In genomic region chr2:153441228-153441627, GRCm38 (mm10) we compare ENCODE assay signal across 12 mouse cellular contexts. TPM values are rescaled to one million over a fixed set of nuclear protein-coding genes. Genes with fewer than 3 reads are reported as not detected.
DNase-seq lines count a peak whose midpoint lies in the region; ATAC-seq and TF ChIP-seq lines count a peak whose summit lies in the region.
"Had no signal": no experiment of that assay in that cellular context is flagged by ENCODE, and none has a peak within 500 bp of the region (broad histone marks: within the 10 kb centered on the region; RNA-seq: fewer than 3 reads in every experiment).

No protein-coding gene starts in this region.

- peaks cover 3% of the 10 kb centered on the region; the same call in 1 of the 2 replicates for H3K36me3 ChIP-seq in heart, embryonic 11.5 days (ENCODE audit: control insufficient read depth, insufficient read depth, low read length)
- H3K36me3 ChIP-seq in heart, adult 2 months (ENCODE audit: control insufficient read depth, insufficient read depth, low read length), result no peaks in the 10 kb centered on the region
- H3K36me3 ChIP-seq in E14TG2a.4 (ENCODE audit: insufficient read depth, low read length), result no peaks in the 10 kb centered on the region
- no peaks in the 10 kb centered on the region for H3K36me3 ChIP-seq in forebrain, postnatal 0 days (ENCODE audit: insufficient read depth)
- peaks cover 13% of the 10 kb centered on the region for H3K36me3 ChIP-seq in liver, embryonic 12.5 days

- no peak for DNase-seq in heart, adult 2 months
- no peak for DNase-seq in forebrain, postnatal 0 days
- no peak for DNase-seq in Muller cell, postnatal 12 days (ENCODE audit: inconsistent ontology term)
- no peak for DNase-seq in ovary, postnatal 14 days (ENCODE audit: low spot score)
- no peak for DNase-seq in thymus, postnatal 25 days
- DNase-seq: cerebellum, adult 18-20 months had no signal

- H3K9me3 ChIP-seq in heart, embryonic 11.5 days (replicated peaks; ENCODE audit: control insufficient read depth, low read length), result no peaks in the 10 kb centered on the region
- no peaks in the 10 kb centered on the region for H3K9me3 ChIP-seq in E14TG2a.4 (ENCODE audit: low read length)
- no peaks in the 10 kb centered on the region for H3K9me3 ChIP-seq in forebrain, postnatal 0 days (ENCODE audit: low read length)
- no peaks in the 10 kb centered on the region for H3K9me3 ChIP-seq in liver, embryonic 12.5 days (replicated peaks)
- H3K9me3 ChIP-seq: megakaryocyte, embryonic 14.5 days had no signal

- no peak for TF ChIP-seq CTCF in heart, adult 2 months (IDR thresholded peaks at IDR 0.05)
- no peak for TF ChIP-seq CTCF in E14TG2a.4 (conservative IDR thresholded peaks at IDR 0.05; ENCODE audit: low read length)
- no peak for TF ChIP-seq CTCF in forebrain, postnatal 0 days (IDR thresholded peaks at IDR 0.05; ENCODE audit: low read depth)

- no peak for TF ChIP-seq POLR2A in heart, adult 2 months (IDR thresholded peaks at IDR 0.05; ENCODE audit: insufficient read depth, low read depth, low read length)

- WGBS in heart, embryonic 11.5 days (ENCODE audit: insufficient replicate concordance), result 24% methylated on average over 3 of the region's 3 CpGs
- WGBS in heart, adult 2 months, result 43% methylated on average over 3 of the region's 3 CpGs
- 51% methylated on average over 3 of the region's 3 CpGs for WGBS in forebrain, postnatal 0 days
- WGBS in liver, embryonic 12.5 days (ENCODE audit: insufficient replicate concordance), result 70% methylated on average over 3 of the region's 3 CpGs

- intact Hi-C loops in heart, adult 2 months (cut with DNase I), result loop anchor here (5.0 kb wide), 1 partner anchor 199 kb away; the partner anchor contains the start of genes Plagl2 and Pofut1

- H3K79me2 ChIP-seq in heart, adult 2 months (replicated peaks; ENCODE audit: control insufficient read depth, insufficient read depth, low read length), result no peaks in the 10 kb centered on the region; the same call in 1 of the 2 replicates

- H3K4me2 ChIP-seq in heart, embryonic 11.5 days, result peak overlapping the region; percentile 100
- H3K4me2 ChIP-seq in forebrain, postnatal 0 days (ENCODE audit: low read depth), result 0 out of 2 replicates have a peak overlapping the region, but pooled peaks have one; percentile 10
- 0 out of 2 replicates have a peak overlapping the region, but pooled peaks have one; percentile 1 for H3K4me2 ChIP-seq in liver, embryonic 12.5 days

- H3K27me3 ChIP-seq in heart, embryonic 11.5 days (ENCODE audit: control insufficient read depth, insufficient read depth, low read length), result no peaks in the 10 kb centered on the region
- H3K27me3 ChIP-seq in heart, adult 2 months (ENCODE audit: control insufficient read depth, insufficient read depth, low read length), result no peaks in the 10 kb centered on the region
- H3K27me3 ChIP-seq in E14TG2a.4 (ENCODE audit: insufficient read depth, low read length), result peaks cover 39% of the 10 kb centered on the region
- no peaks in the 10 kb centered on the region for H3K27me3 ChIP-seq in forebrain, postnatal 0 days (ENCODE audit: insufficient read depth, low read length)
- H3K27me3 ChIP-seq in liver, embryonic 12.5 days (replicated peaks), result peaks cover 25% of the 10 kb centered on the region
- H3K27me3 ChIP-seq: megakaryocyte, embryonic 14.5 days had no signal

- no peak for ATAC-seq in heart, embryonic 11.5 days (replicated peaks; ENCODE audit: insufficient number of reproducible peaks, low FRiP score, low TSS enrichment)
- ATAC-seq in forebrain, postnatal 0 days, result no peak
- ATAC-seq in liver, embryonic 12.5 days, result no peak
- ATAC-seq: activated CD4-positive, CD25-positive, alpha-beta regulatory T cell, adult 4 months had no signal

- no peak for TF ChIP-seq EP300 in heart, adult 2 months (IDR thresholded peaks at IDR 0.05; ENCODE audit: insufficient read depth, low read depth, low read length)

- peak overlapping the region; percentile 3 for H3K27ac ChIP-seq in heart, embryonic 11.5 days (ENCODE audit: low read depth, low read length)
- H3K27ac ChIP-seq in heart, adult 2 months, result no peak overlapping the region
- no peak overlapping the region for H3K27ac ChIP-seq in forebrain, postnatal 0 days (ENCODE audit: low read depth, low read length)
- H3K27ac ChIP-seq in liver, embryonic 12.5 days, result no peak overlapping the region

- peak overlapping the region; percentile 92 for H3K9ac ChIP-seq in heart, embryonic 11.5 days (ENCODE audit: low read depth, low read length)
- no peak overlapping the region for H3K9ac ChIP-seq in heart, adult 2 months (ENCODE audit: low read depth, low read length)
- H3K9ac ChIP-seq in forebrain, postnatal 0 days, result no peak overlapping the region
- H3K9ac ChIP-seq in liver, embryonic 12.5 days, result no peak overlapping the region

- H3K4me3 ChIP-seq in heart, embryonic 11.5 days (ENCODE audit: low read depth, low read length), result no peak overlapping the region
- H3K4me3 ChIP-seq in heart, adult 2 months, result no peak overlapping the region
- H3K4me3 ChIP-seq in E14TG2a.4 (replicated peaks; ENCODE audit: low read length), result 0 out of 2 replicates have a peak overlapping the region, but pooled peaks have one; percentile 7
- H3K4me3 ChIP-seq in forebrain, postnatal 0 days (ENCODE audit: low read depth, low read length), result no peak overlapping the region
- H3K4me3 ChIP-seq in liver, embryonic 12.5 days, result no peak overlapping the region
- H3K4me3 ChIP-seq: megakaryocyte, embryonic 14.5 days had no signal

- peaks cover 54% of the 10 kb centered on the region for H3K4me1 ChIP-seq in heart, embryonic 11.5 days (ENCODE audit: control insufficient read depth, insufficient read depth, low read length)
- peaks cover 23% of the 10 kb centered on the region for H3K4me1 ChIP-seq in heart, adult 2 months (ENCODE audit: control insufficient read depth, insufficient read depth, low read length)
- H3K4me1 ChIP-seq in E14TG2a.4 (replicated peaks; ENCODE audit: low read depth, low read length), result peaks cover 70% of the 10 kb centered on the region
- H3K4me1 ChIP-seq in forebrain, postnatal 0 days (ENCODE audit: insufficient read depth), result peaks cover 37% of the 10 kb centered on the region
- H3K4me1 ChIP-seq in liver, embryonic 12.5 days, result peaks cover 95% of the 10 kb centered on the region

RNA-seq across cellular contexts. Expression of gene 4930404H24Rik, which starts 51.4 kb away (rescaled TPM):
- polyA plus RNA-seq in heart, embryonic 11.5 days (2014; fragmentation: Nextera tagmentation; extraction: Ambion mirVana), result not detected in 2 replicates
- total RNA-seq in heart, adult 2 months (2021), result not detected
- polyA plus RNA-seq in heart, adult 2 months (2012; rRNA removed), result not detected in 2 replicates
- total RNA-seq in forebrain, postnatal 0 days (2014; rRNA removed), result not detected in 2 replicates
- not detected in 2 replicates for polyA plus RNA-seq in forebrain, postnatal 0 days (2015; fragmentation: Nextera tagmentation; extraction: Ambion mirVana)
- polyA plus RNA-seq in liver, embryonic 12.5 days (2016; fragmentation: Nextera tagmentation; extraction: Ambion mirVana), result not detected in 2 replicates
- total RNA-seq: gastrocnemius, adult 8-10 months had no signal
- polyA plus RNA-seq: activated CD4-positive, CD25-positive, alpha-beta regulatory T cell, adult 4 months had no signal

Comparison
In these comparisons a context has a peak if more than half of its experiments do, and no peak if none do; other contexts are left out.
1. H3K4me2 ChIP-seq: peak in every context shown above with its lines; median percentile 100 in heart, embryonic 11.5 days; 10 in forebrain, postnatal 0 days; 1 in liver, embryonic 12.5 days.